Mouse (Mus musculus) hindbrain, postnatal 0 days (tissue): ENCODE data around the gene Traf6. TPM values are rescaled to one million over a fixed set of nuclear protein-coding genes. Genes with fewer than 3 reads are reported as not detected.
"Not testable (repeated sequence)": the region's sequence is repeated elsewhere in the genome, so short reads cannot be mapped to it uniquely, and the experiment has no call there.

Experiments used
- ATAC-seq: fragments of 200-750 bp; cut with Nextera tagmentation; 2 replicates; pipeline ENCODE4 v1.8.0; 2017; ENCODE audit warnings: mild to moderate bottlenecking, moderate TSS enrichment, moderate library complexity
- DNase-seq: peaks from one replicate; pipeline ENCODE4 v3.0.0-alpha.2; 2015; ENCODE audit warnings: low spot score
- H3K27ac ChIP-seq: fragments of 300-500 bp; sonication (generic); 2 replicates; pipeline ENCODE4 v1.5.1; 2014; ENCODE audit warnings: mild to moderate bottlenecking
- H3K27me3 ChIP-seq: fragments of 300-500 bp; sonication (generic); 2 replicates; pipeline ENCODE4 v1.6.1; 2014; ENCODE audit warnings: low read length, mixed read lengths; ENCODE audit not compliant: insufficient read depth
- H3K36me3 ChIP-seq: fragments of 300-500 bp; sonication (generic); 2 replicates; pipeline ENCODE4 v1.6.1; 2014; ENCODE audit warnings: low read length, mixed read lengths; ENCODE audit not compliant: insufficient read depth
- H3K4me1 ChIP-seq: fragments of 300-500 bp; sonication (generic); 2 replicates; pipeline ENCODE4 v1.6.1; 2014; ENCODE audit warnings: antibody characterized with exemption, low read length, mixed read lengths; ENCODE audit not compliant: insufficient read depth
- H3K4me2 ChIP-seq: fragments of 300-500 bp; sonication (generic); 2 replicates; pipeline ENCODE4 v1.6.1; 2014; ENCODE audit warnings: low read depth, mild to moderate bottlenecking, low read length, moderate library complexity, mixed read lengths
- H3K4me3 ChIP-seq: fragments of 300-500 bp; sonication (generic); 2 replicates; pipeline ENCODE4 v1.5.1; 2014; ENCODE audit warnings: low read length
- H3K9ac ChIP-seq: fragments of 300-500 bp; sonication (generic); replicated peaks from 2 replicates; pipeline ENCODE4 v1.6.1; 2014; ENCODE audit warnings: mild to moderate bottlenecking, low read length, moderate library complexity, mixed read lengths
- H3K9me3 ChIP-seq: fragments of 300-500 bp; sonication (generic); 2 replicates; pipeline ENCODE4 v1.6.1; 2016; ENCODE audit warnings: low read length, mixed read lengths
- CTCF ChIP-seq: IDR thresholded peaks from 2 replicates; pipeline ENCODE4 v1.5.1; 2016; ENCODE audit warnings: antibody characterized with exemption, control low read depth, low read depth
- WGBS: fragments of 180-500 bp; shearing (Covaris S2); extraction: QIAGEN DNeasy Blood & Tissue Kit; methylation state at CpG from one replicate; pipeline ENCODE4 v1.1.7; 2014; 5-methylcytosine and 5-hydroxymethylcytosine counted together
- polyA plus RNA-seq: library from polyadenylated mRNA; unstranded; fragments of >200 nt; fragmentation: Nextera tagmentation; extraction: Ambion mirVana; gene quantifications from 2 replicates; pipeline ENCODE4 v1.2.1, GENCODE M21; 2015
- total RNA-seq: library from RNA; depleted of rRNA; stranded (reverse); fragments of >200 nt; gene quantifications from 2 replicates; pipeline ENCODE4 v1.2.3, GENCODE M21; 2014; rRNA removed

The Traf6 gene
- total and polyA plus RNA-seq, 2 experiments from 2014 or later, result 6.8 to 21.9 TPM

- H3K36me3 ChIP-seq, result no peaks in the 10 kb centered on the region
- no peak for DNase-seq
Observed at GRCm38 (mm10) chr2:101732777-101733210, 54.6 kb downstream of the Traf6 start.

GRCm38 (mm10) chr2:101733564-101733963 lies 55.3 kb downstream of the Traf6 start:
- no peak for ATAC-seq
- DNase-seq, result no peak
- Histone ChIP-seq H3K36me3 (no peaks in the 10 kb centered on the region), H3K9me3 (no peaks in the 10 kb centered on the region), H3K4me1 (no peaks in the 10 kb centered on the region), H3K4me3 (no peak overlapping the region), H3K9ac (no peak overlapping the region), H3K4me2 (no peak overlapping the region), H3K27me3 (no peaks in the 10 kb centered on the region), H3K27ac (no peak overlapping the region)
- 78% methylated on average over 3 of the region's 3 CpGs for WGBS
- TF ChIP-seq CTCF, result no peak

More at GRCm38 (mm10) chr2:101732777-101733210, 54.6 kb downstream of the Traf6 start:
- Histone ChIP-seq H3K4me3 (no peak overlapping the region), H3K4me1 (no peaks in the 10 kb centered on the region), H3K27me3 (no peaks in the 10 kb centered on the region), H3K27ac (no peak overlapping the region), H3K9me3 (no peaks in the 10 kb centered on the region), H3K4me2 (no peak overlapping the region), H3K9ac (no peak overlapping the region)
- TF ChIP-seq CTCF, result no peak
- no peak for ATAC-seq
- WGBS, result 92% methylated on average over 10 of the region's 10 CpGs

GRCm38 (mm10) chr2:101739914-101740313 lies 61.7 kb downstream of the Traf6 start:
- no peaks in the 10 kb centered on the region for H3K36me3 ChIP-seq
- no peaks in the 10 kb centered on the region for H3K27me3 ChIP-seq
- ATAC-seq (no peak), DNase-seq (no peak)
- H3K9me3 ChIP-seq, result no peaks in the 10 kb centered on the region
- WGBS, result 79% methylated on average over 5 of the region's 5 CpGs
- no peak overlapping the region for H3K4me3 ChIP-seq
- no peak overlapping the region for H3K27ac ChIP-seq
- no peak overlapping the region for H3K4me2 ChIP-seq
- TF ChIP-seq CTCF, result no peak
- H3K4me1 ChIP-seq, result no peaks in the 10 kb centered on the region
- no peak overlapping the region for H3K9ac ChIP-seq

GRCm38 (mm10) chr2:101741653-101742052 lies 63.4 kb downstream of the Traf6 start:
- Histone ChIP-seq H3K4me2 (no peak overlapping the region), H3K27me3 (no peaks in the 10 kb centered on the region), H3K4me1 (no peaks in the 10 kb centered on the region), H3K36me3 (no peaks in the 10 kb centered on the region), H3K9ac (no peak overlapping the region), H3K27ac (no peak overlapping the region), H3K4me3 (no peak overlapping the region), H3K9me3 (no peaks in the 10 kb centered on the region)
- WGBS, result 83% methylated on average over 8 of the region's 8 CpGs
- ATAC-seq (no peak), DNase-seq (no peak)
- no peak for TF ChIP-seq CTCF

GRCm38 (mm10) chr2:101742072-101742860 lies 64.0 kb downstream of the Traf6 start:
- H3K4me3 ChIP-seq, result no peak overlapping the region
- ATAC-seq, result no peak
- WGBS, result 78% methylated on average over 7 of the region's 7 CpGs

GRCm38 (mm10) chr2:101745656-101746055 lies 67.4 kb downstream of the Traf6 start:
- not testable (repeated sequence) for H3K4me3 ChIP-seq, H3K9me3 ChIP-seq, DNase-seq, H3K27ac ChIP-seq, H3K27me3 ChIP-seq, H3K4me1 ChIP-seq, H3K4me2 ChIP-seq, H3K9ac ChIP-seq, ATAC-seq, H3K36me3 ChIP-seq
- 92% methylated on average over 2 of the region's 2 CpGs for WGBS

More at GRCm38 (mm10) chr2:101742072-101742860, 64.0 kb downstream of the Traf6 start:
- no peak for DNase-seq
- no peak overlapping the region for H3K4me2 ChIP-seq
- TF ChIP-seq CTCF, result no peak
- no peaks in the 10 kb centered on the region for H3K27me3 ChIP-seq
- no peaks in the 10 kb centered on the region for H3K9me3 ChIP-seq
- no peaks in the 10 kb centered on the region for H3K36me3 ChIP-seq
- H3K9ac ChIP-seq, result no peak overlapping the region
- no peak overlapping the region for H3K27ac ChIP-seq
- no peaks in the 10 kb centered on the region for H3K4me1 ChIP-seq

- 89% methylated on average over 7 of the region's 7 CpGs for whole genome bisulfite sequencing
- H3K4me1 ChIP-seq, result no peaks in the 10 kb centered on the region
- no peaks in the 10 kb centered on the region for H3K9me3 ChIP-seq
- H3K4me2 ChIP-seq, result no peak overlapping the region
- no peaks in the 10 kb centered on the region for H3K27me3 ChIP-seq
- no peak overlapping the region for H3K27ac ChIP-seq
- no peak for TF ChIP-seq CTCF
- no peak overlapping the region for H3K4me3 ChIP-seq
- DNase-seq, result no peak
- ATAC-seq, result no peak
- no peak overlapping the region for H3K9ac ChIP-seq
- no peaks in the 10 kb centered on the region for H3K36me3 ChIP-seq
Observed at GRCm38 (mm10) chr2:101746537-101746936, 68.3 kb downstream of the Traf6 start.

Other genes starting within 250 kb of the Traf6 start
- gene Rag2, start 53.7 kb upstream of the Traf6 start, total RNA-seq, result 0.07 TPM in 1 of 2 replicates, not detected in the other
- gene Rag2, start 53.7 kb upstream of the Traf6 start, polyA plus RNA-seq, result not detected in 2 replicates
- 0.36 and 0.37 TPM in 2 replicates for gene Rag1, start 28.9 kb upstream of the Traf6 start, total RNA-seq
- 0.08 and 0.11 TPM in 2 replicates for gene Rag1, start 28.9 kb upstream of the Traf6 start, polyA plus RNA-seq
- gene B230118H07Rik, start 28.9 kb upstream of the Traf6 start, total RNA-seq, result 12.6 and 13.3 TPM in 2 replicates
- gene B230118H07Rik, start 28.9 kb upstream of the Traf6 start, polyA plus RNA-seq, result 57.3 and 59.3 TPM in 2 replicates
- gene Prr5l, start 204.6 kb downstream of the Traf6 start, total RNA-seq, result 5.7 and 8.0 TPM in 2 replicates
- gene Prr5l, start 204.6 kb downstream of the Traf6 start, polyA plus RNA-seq, result 3.6 and 4.8 TPM in 2 replicates
- gene Commd9, start 207.8 kb downstream of the Traf6 start, total RNA-seq, result 74.0 and 111 TPM in 2 replicates
- gene Commd9, start 207.8 kb downstream of the Traf6 start, polyA plus RNA-seq, result 89.8 and 94.6 TPM in 2 replicates